Mouse (Mus musculus): ENCODE data around the gene Dmrta2.
A peak's percentile ranks its signal among the peaks of the same experiment; 100 is the strongest.

DNA sequence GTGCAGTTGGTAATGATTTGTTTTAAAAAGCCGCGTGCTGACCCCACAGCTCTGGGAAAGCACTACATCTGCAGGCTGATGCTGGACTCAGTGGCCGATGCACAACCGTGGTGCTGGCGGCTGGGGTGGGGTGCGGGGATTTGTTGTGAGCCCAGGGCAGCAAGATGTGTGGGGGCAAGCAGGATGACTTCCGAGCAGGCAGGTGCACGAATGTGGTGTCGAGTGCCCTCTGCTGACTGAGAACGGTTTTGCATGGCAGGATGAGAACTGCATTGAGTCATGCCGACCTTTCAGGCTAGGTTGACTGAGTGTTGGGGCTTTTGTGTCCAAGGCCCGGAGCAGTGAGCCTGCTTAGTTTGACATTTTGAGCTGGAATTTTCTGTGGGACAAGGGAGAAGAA lies 42.4 kb downstream of the Dmrta2 start:
- TF ChIP-seq CTCF (IDR thresholded peaks at IDR 0.05; ENCODE audit: low read depth) (peak; percentile 86), EP300 (optimal IDR thresholded peaks at IDR 0.05) (no peak)

All from stomach, postnatal 0 days (tissue).